Mouse (Mus musculus) naive thymus-derived CD4-positive, alpha-beta T cell, adult 2 months (primary cell): ENCODE results near the gene Smim24.
A peak's percentile ranks its signal among the peaks of the same experiment; 100 is the strongest.

Experiments
- DNase-seq: peaks from one replicate; pipeline ENCODE4 v3.0.0-alpha.2; 2011; ENCODE audit warnings: low read depth

Gene Smim24

DNA sequence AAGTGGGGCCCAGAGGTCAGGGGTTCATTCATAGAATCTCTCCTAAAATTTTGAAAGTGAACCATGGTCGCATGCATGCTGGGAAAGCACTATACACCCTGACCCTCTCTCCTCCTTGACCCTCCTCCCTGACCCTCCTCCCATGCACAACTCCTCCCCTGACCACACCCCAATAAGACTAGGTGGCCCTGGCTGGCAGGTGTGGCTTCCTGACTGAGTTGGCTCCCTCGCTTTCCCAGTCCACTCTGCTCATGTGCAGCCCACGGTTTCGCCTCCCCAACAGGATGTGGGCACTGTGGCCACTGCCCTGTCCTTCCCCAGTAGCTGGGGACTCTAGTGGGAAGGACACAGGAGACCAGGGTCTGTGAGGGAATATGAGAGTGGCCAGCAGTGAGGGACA is 17.5 kb downstream of the Smim24 start:
- DNase-seq: no peak

- no peak for DNase-seq
These were observed 18.1 kb downstream of the Smim24 start for GRCm38 (mm10) chr10:81410981-81411380.

GRCm38 (mm10) chr10:81411471-81412400 is 18.9 kb downstream of the Smim24 start:
- DNase-seq: no peak

DNA sequence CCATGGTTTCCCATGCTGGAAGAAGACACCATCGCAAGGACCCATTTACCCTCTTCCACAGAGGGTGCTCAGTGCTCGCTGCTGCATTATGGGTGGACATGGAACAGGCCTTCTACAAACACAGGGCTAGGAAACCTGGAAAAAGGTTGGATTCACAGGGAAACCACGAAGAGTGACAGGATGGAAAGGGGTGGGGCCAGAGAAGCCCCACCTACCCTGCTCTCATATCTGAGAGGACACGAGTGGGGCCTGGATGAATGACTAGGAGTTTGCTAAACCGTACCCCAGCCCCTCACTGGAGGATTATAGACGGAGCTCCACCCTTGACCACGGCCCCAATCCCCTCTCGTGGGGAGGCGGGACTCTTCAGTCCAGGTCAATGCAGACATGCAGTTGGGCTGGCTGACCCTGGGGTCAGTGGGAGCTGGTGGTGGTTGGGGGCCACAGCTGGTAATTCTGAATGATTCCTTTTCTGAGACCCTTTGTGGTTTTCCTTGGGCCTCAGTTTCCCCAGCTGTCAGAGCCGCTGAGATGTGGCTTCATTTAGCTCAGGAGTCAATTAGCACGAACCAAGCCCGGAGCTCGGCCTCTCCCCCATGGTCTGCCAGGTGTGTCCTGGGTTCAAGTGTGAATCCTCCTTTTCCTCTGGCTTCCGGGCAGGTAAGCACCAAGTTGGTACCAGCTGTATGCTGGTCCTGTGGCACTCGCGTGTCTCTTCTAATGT is 19.9 kb downstream of the Smim24 start:
- no peak for DNase-seq

DNA sequence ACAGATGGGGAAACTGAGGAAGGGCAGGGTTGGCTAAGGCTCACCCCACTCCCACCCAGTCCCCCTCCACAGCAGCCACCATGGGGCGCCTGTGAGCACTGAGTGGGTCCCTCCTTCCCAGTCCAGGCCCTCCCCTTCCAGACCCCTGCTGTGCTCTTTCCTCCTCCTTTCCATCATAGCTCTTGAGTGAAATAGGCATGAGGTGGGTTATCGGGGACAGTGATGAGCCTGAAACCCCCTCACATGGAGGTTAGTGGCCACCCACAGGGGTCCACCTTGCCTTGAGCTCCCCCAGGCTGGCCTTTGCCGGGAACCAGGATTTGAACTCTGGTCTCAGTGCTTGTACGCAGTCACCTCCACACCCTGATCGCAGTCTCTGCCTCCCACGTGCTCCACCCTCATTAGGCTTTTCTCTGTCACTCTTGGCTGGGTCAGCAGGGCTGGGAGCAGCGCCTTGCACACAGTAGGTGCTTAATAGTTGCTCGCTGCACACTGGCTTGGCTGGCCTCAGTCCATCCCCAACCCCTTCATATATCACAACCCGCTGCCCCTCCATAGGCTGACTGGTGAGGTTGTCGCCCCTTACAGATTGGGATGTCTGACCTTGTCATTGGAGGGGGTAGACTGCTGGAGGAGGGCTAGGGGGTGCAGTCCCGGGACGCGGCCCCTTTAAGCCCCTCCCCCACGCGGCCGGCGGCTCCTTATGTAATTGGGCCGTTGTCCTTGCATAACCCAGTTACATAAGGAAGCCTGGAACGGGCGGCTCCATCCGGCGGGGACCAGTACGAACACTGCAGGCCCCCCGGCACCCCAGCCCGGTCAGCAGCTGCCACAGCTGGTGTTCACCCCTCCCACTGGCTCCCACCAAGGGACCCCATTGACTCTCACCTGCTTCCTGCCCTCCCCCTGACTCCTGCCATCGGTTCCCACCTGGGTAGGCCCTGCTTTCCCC is 20.7 kb downstream of the Smim24 start:
- DNase-seq: no peak

- no peak for DNase-seq
These were observed 21.8 kb downstream of the Smim24 start for GRCm38 (mm10) chr10:81414682-81415081.

GRCm38 (mm10) chr10:81415146-81415545 is 22.3 kb downstream of the Smim24 start:
- no peak for DNase-seq

DNA sequence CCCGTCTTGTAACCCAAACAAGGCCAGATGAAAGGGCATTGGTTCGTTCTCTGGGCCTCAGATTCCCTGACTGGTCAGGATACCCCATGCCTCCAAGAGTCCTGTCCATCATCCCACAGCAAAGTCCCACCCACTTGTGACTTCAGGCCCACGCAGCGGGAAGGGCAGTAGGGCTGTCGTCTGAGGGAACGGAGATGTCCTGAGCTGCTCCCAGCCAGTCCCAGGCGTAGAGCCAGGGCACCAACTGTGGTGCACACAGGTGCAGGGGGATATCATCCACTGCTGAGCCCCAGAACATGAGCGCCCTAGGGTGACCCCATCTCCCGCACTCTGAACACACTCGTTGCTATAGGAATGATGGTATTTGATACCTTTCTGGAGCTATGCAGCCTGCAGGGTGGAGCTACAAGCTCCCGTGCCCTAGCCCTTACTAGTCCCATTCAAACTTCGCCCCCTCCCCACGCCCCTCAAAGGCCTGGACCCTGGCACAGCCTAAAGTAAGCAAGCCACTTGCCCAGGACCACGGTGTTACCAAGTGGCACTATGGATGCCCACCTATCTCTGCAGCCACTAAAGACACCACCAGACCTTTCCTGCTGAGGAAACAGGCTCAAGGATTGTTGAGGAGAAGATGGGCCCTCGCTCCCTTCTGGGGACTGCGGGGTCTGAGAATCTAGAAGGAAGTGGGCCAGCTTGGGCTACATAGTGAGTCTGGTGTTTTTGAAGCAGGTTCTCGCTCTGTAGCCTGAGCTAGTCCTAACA is 22.9 kb downstream of the Smim24 start:
- DNase-seq: no peak

- peak; percentile 38 for DNase-seq
These were observed 23.9 kb downstream of the Smim24 start for GRCm38 (mm10) chr10:81416581-81417226.

GRCm38 (mm10) chr10:81417227-81418215 is 24.7 kb downstream of the Smim24 start:
- DNase-seq: no peak

DNA sequence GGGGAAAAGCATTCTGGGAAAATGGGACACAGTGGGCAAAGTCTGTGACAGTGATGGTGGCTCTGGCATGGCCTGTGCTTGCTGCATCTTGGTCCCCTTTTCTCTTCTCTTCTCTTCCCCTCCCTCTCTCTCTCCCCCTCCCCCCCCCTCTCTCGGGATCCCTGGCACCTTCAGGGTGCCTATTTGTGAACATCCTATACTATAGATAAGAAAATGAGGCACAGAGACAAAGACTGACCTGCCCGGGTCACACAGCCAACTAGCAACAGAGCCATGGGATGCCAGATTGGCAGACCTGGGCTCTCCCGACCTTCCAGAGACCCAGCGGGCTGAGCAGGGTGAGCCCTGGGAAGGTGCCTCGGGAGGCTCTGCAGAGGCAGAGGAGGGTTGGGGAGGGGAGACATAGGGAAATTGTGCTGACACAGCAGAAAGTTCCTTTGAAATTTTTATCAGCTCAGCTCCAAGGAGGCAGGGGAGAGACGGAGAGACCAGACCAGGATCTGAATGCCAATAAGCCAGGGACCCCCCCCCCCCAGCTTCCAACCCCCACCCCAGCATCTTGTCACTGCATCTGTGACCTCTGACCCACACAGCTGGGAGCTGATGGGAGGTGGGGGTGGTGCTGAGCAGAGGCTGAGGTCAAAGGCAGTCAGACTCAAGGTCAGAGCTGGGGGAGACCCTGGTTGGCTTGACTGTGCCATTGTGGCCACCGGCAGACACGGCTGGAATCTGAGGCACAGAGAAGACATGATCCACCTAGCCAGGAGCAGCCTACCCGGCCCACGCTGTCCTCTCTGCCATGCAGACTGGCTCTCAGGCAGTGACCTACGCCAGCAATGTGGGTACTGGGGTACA is 25.6 kb downstream of the Smim24 start:
- no peak for DNase-seq

GRCm38 (mm10) chr10:81419111-81419928 is 26.5 kb downstream of the Smim24 start:
- no peak for DNase-seq

GRCm38 (mm10) chr10:81420191-81420767 is 27.4 kb downstream of the Smim24 start:
- no peak for DNase-seq

DNA sequence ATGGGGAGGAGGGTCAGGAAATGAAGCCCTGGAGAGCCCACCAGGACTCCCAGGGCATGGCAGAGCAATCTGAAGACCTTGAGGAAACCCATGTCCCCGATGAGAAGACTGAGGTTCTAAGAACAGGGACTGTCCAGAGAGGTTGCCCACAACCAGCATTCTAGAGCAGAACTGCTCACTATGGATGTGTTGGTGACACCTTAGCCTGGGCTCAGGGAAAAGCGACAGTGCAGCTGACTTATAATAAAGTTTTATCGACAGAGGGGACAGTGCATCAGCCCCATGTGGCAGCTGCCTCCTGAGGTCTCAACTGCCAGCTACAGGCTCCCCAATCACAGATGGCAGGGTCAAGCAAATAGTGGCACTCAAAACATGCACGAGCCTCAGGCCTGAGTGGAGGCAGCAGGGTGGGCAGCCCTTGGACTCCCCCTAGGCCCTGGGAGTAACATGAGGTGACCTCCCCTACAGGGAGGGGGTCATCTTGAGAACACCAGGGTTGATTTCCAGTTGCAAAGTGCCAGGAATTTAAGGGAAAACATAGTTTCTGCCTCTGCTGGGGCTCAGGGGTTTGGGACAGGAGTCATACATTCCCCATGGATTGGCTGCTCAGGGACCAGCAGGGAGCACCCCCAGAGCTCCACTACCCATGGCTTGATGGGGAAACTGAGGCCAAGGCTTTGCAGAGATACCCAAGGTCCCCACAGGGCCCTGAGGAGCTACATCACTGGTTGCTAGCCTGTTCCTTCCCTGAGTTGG is 28.4 kb downstream of the Smim24 start:
- DNase-seq: no peak

GRCm38 (mm10) chr10:81421797-81422100 is 28.9 kb downstream of the Smim24 start:
- DNase-seq: no peak

GRCm38 (mm10) chr10:81422191-81422590 is 29.3 kb downstream of the Smim24 start:
- no peak for DNase-seq
